Mouse (Mus musculus): ENCODE measurements at regions not wholly inside any gene's neighbourhood (a gene's known extent, or its start where the extent isn't known, plus 50 kb on each side); places are given as distances from the start of the nearest gene placed in this dataset.

GRCm38 (mm10) chrY:43772246-43772645, 492.0 kb downstream of the Gm21739 start:
- DNase-seq, result peak; percentile 4

Data from cerebellum, adult 11-12 months (tissue).